Mouse (Mus musculus) forebrain, embryonic 14.5 days (tissue): ENCODE data around the gene Nek9. TPM values are rescaled to one million over a fixed set of nuclear protein-coding genes. Genes with fewer than 3 reads are reported as not detected.
"Not testable (repeated sequence)": the region's sequence is repeated elsewhere in the genome, so short reads cannot be mapped to it uniquely, and the experiment has no call there.

Experiments
- ATAC-seq: fragments of 200-750 bp; cut with Nextera tagmentation; 2 replicates; pipeline ENCODE4 v1.8.0; 2017; ENCODE audit warnings: mild to moderate bottlenecking, moderate library complexity
- DNase-seq: peaks from one replicate; pipeline ENCODE4 v3.0.0-alpha.2; 2015; ENCODE audit warnings: low spot score
- H3K27ac ChIP-seq: fragments of 300-500 bp; sonication (generic); 2 replicates; pipeline ENCODE4 v1.5.1; 2014; ENCODE audit warnings: low read depth, mild to moderate bottlenecking, control low read depth, low read length, moderate library complexity
- H3K27me3 ChIP-seq: fragments of 300-500 bp; sonication (generic); replicated peaks from 2 replicates; pipeline ENCODE4 v1.6.1; 2014; ENCODE audit warnings: low read length, control low read depth, mixed read lengths; ENCODE audit not compliant: control insufficient read depth, insufficient read depth
- H3K36me3 ChIP-seq: fragments of 300-500 bp; sonication (generic); 2 replicates; pipeline ENCODE4 v1.6.1; 2014; ENCODE audit warnings: low read length, control low read depth; ENCODE audit not compliant: control insufficient read depth, insufficient read depth
- H3K4me1 ChIP-seq: fragments of 300-500 bp; sonication (generic); 2 replicates; pipeline ENCODE4 v1.6.1; 2014; ENCODE audit warnings: antibody characterized with exemption, low read length, control low read depth; ENCODE audit not compliant: control insufficient read depth, insufficient read depth
- H3K4me2 ChIP-seq: fragments of 300-500 bp; sonication (generic); 2 replicates; pipeline ENCODE4 v1.6.1; 2014; ENCODE audit warnings: mild to moderate bottlenecking, control low read depth, low read length
- H3K4me3 ChIP-seq: fragments of 300-500 bp; sonication (generic); 2 replicates; pipeline ENCODE4 v1.5.1; 2014; ENCODE audit warnings: low read depth, low read length, control low read depth
- H3K9ac ChIP-seq: fragments of 300-500 bp; sonication (generic); 2 replicates; pipeline ENCODE4 v1.6.1; 2014; ENCODE audit warnings: mild to moderate bottlenecking, low read length, control low read depth, moderate library complexity
- H3K9me3 ChIP-seq: fragments of 300-500 bp; sonication (generic); replicated peaks from 2 replicates; pipeline ENCODE4 v1.6.1; 2016; ENCODE audit warnings: low read length, control low read depth, mixed read lengths; ENCODE audit not compliant: control insufficient read depth
- WGBS: fragments of 180-500 bp; shearing (Covaris S2); extraction: QIAGEN DNeasy Blood & Tissue Kit; methylation state at CpG from one replicate; pipeline ENCODE4 v1.1.7; 2014; 5-methylcytosine and 5-hydroxymethylcytosine counted together
- polyA plus RNA-seq: library from polyadenylated mRNA; unstranded; fragments of >200 nt; fragmentation: Nextera tagmentation; extraction: Ambion mirVana; gene quantifications from 2 replicates; pipeline ENCODE4 v1.2.1, GENCODE M21; 2014

Gene Nek9
- polyA plus RNA-seq, 1 experiment from 2014 or later = 10.4 TPM

- no peaks in the 10 kb centered on the region for H3K36me3 ChIP-seq
- no peaks in the 10 kb centered on the region for H3K27me3 ChIP-seq
- ATAC-seq = no peak
- H3K27ac ChIP-seq = no peak overlapping the region
- peaks cover 3% of the 10 kb centered on the region; the same call in 1 of the 2 replicates for H3K9me3 ChIP-seq
- peak overlapping the region; percentile 67 for H3K4me2 ChIP-seq
- peak overlapping the region; percentile 34 for H3K4me3 ChIP-seq
- peaks cover 3% of the 10 kb centered on the region; the same call in 1 of the 2 replicates for H3K4me1 ChIP-seq
- DNase-seq = no peak
- whole genome bisulfite sequencing = 67% methylated on average over 24 of the region's 24 CpGs
- peak overlapping the region; percentile 53 for H3K9ac ChIP-seq
Observed at GRCm38 (mm10) chr12:85289157-85290000, 49.8 kb downstream of the Nek9 start.

- Histone ChIP-seq H3K4me1 (peaks cover 3% of the 10 kb centered on the region; the same call in 1 of the 2 replicates), H3K27me3 (no peaks in the 10 kb centered on the region), H3K9me3 (no peaks in the 10 kb centered on the region), H3K36me3 (no peaks in the 10 kb centered on the region), H3K9ac (peak within 1 kb of the TSS; percentile 53), H3K4me3 (peak within 1 kb of the TSS; percentile 34), H3K27ac (no peak within 1 kb of the TSS), H3K4me2 (peak within 1 kb of the TSS; percentile 67)
- DNase-seq (peak; percentile 93), ATAC-seq (peak; percentile 82)
- WGBS = 1% methylated on average over 30 of the region's 31 CpGs
Observed at GRCm38 (mm10) chr12:85288486-85289156, 50.5 kb downstream of the Nek9 start, which contains the start of gene Zc2hc1c. Gene Zc2hc1c (plus strand): TSS chr12:85288591.

- peaks cover 3% of the 10 kb centered on the region; the same call in 1 of the 2 replicates for H3K4me1 ChIP-seq
- peak within 1 kb of the TSS; percentile 53 for H3K9ac ChIP-seq
- whole genome bisulfite sequencing = 8% methylated on average over 21 of the region's 21 CpGs
- peak within 1 kb of the TSS; percentile 34 for H3K4me3 ChIP-seq
- no peak for DNase-seq
- peak; percentile 67 for ATAC-seq
- no peaks in the 10 kb centered on the region for H3K9me3 ChIP-seq
- no peak within 1 kb of the TSS for H3K27ac ChIP-seq
- H3K4me2 ChIP-seq = peak within 1 kb of the TSS; percentile 67
- no peaks in the 10 kb centered on the region for H3K27me3 ChIP-seq
- H3K36me3 ChIP-seq = no peaks in the 10 kb centered on the region
Observed at GRCm38 (mm10) chr12:85287809-85288485, 51.2 kb downstream of the Nek9 start, which contains the start of gene Acyp1. Gene Acyp1 (minus strand): TSS chr12:85288438.

GRCm38 (mm10) chr12:85286941-85287340 lies 52.2 kb downstream of the Nek9 start:
- no peak overlapping the region for H3K4me3 ChIP-seq
- DNase-seq (no peak), ATAC-seq (no peak)
- H3K9ac ChIP-seq = no peak overlapping the region
- H3K4me2 ChIP-seq = no peak overlapping the region
- WGBS = 32% methylated on average over 2 of the region's 5 CpGs
- H3K9me3 ChIP-seq = no peaks in the 10 kb centered on the region
- no peaks in the 10 kb centered on the region for H3K27me3 ChIP-seq
- no peaks in the 10 kb centered on the region for H3K36me3 ChIP-seq
- no peak overlapping the region for H3K27ac ChIP-seq
- H3K4me1 ChIP-seq = peaks cover 3% of the 10 kb centered on the region; the same call in 1 of the 2 replicates

- ATAC-seq = no peak
- Histone ChIP-seq H3K4me2 (no peak overlapping the region), H3K4me1 (peaks cover 3% of the 10 kb centered on the region; the same call in 1 of the 2 replicates), H3K9me3 (no peaks in the 10 kb centered on the region), H3K4me3 (no peak overlapping the region), H3K36me3 (no peaks in the 10 kb centered on the region), H3K9ac (no peak overlapping the region), H3K27me3 (no peaks in the 10 kb centered on the region), H3K27ac (no peak overlapping the region)
- DNase-seq = no peak
- 95% methylated on average over 4 of the region's 4 CpGs for WGBS
Observed at GRCm38 (mm10) chr12:85284996-85285395, 54.2 kb downstream of the Nek9 start.

GRCm38 (mm10) chr12:85284331-85284730 lies 54.8 kb downstream of the Nek9 start:
- 74% methylated on average over 8 of the region's 8 CpGs for WGBS
- no peaks in the 10 kb centered on the region for H3K36me3 ChIP-seq
- peaks cover 7% of the 10 kb centered on the region; the same call in 1 of the 2 replicates for H3K4me1 ChIP-seq
- no peak for DNase-seq
- H3K9me3 ChIP-seq = no peaks in the 10 kb centered on the region
- no peak overlapping the region for H3K4me3 ChIP-seq
- no peak overlapping the region for H3K9ac ChIP-seq
- ATAC-seq = no peak
- H3K27ac ChIP-seq = no peak overlapping the region
- no peak overlapping the region for H3K4me2 ChIP-seq
- H3K27me3 ChIP-seq = no peaks in the 10 kb centered on the region

- H3K9ac ChIP-seq, H3K27me3 ChIP-seq, H3K4me1 ChIP-seq, ATAC-seq, H3K4me2 ChIP-seq, H3K4me3 ChIP-seq, H3K9me3 ChIP-seq, H3K36me3 ChIP-seq, DNase-seq, H3K27ac ChIP-seq: not testable (repeated sequence)
- WGBS = 70% methylated on average over 1 of the region's 4 CpGs
Observed at GRCm38 (mm10) chr12:85281756-85282155, 57.4 kb downstream of the Nek9 start.

GRCm38 (mm10) chr12:85280845-85281651 lies 58.1 kb downstream of the Nek9 start:
- Histone ChIP-seq H3K4me2 (peak overlapping the region; percentile 92), H3K4me1 (peaks cover 4% of the 10 kb centered on the region; the same call in 1 of the 2 replicates), H3K27ac (no peak overlapping the region; the same call in 1 of the 2 replicates), H3K4me3 (peak overlapping the region; percentile 68), H3K9me3 (no peaks in the 10 kb centered on the region), H3K36me3 (no peaks in the 10 kb centered on the region), H3K27me3 (no peaks in the 10 kb centered on the region), H3K9ac (no peak overlapping the region)
- DNase-seq = peak; percentile 58
- ATAC-seq = peak; percentile 32
- WGBS = 37% methylated on average over 12 of the region's 12 CpGs
